Mouse (Mus musculus) frontal cortex, adult (tissue): ENCODE data around the gene Stpg2.
"Not testable (repeated sequence)": the region's sequence is repeated elsewhere in the genome, so short reads cannot be mapped to it uniquely, and the experiment has no call there.

Source experiments
- ATAC-seq: cut with Nextera tagmentation; 2 replicates; pipeline ENCODE4 v1.9.2; 2017; ENCODE audit warnings: mild to moderate bottlenecking, moderate library complexity, mixed read lengths; ENCODE audit not compliant: low TSS enrichment

The Stpg2 gene

DNA sequence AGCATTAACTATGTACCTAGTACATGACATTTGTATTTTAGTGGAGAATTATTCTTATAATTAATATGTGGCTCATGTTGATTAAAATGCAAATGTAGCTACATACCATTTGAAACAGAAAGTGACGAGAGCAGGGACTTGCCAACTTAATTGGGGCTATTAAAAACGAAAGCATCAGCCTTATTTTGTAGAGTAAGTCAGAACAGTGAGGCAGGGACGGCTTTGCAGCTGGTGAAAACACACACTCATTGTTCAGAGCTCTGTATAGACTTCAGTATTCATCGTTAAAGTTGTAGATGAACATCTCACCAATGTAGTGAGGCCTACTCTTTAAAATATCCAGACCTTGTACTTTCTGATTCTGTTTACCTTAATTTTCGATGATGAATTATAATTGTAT, 213.6 kb downstream of the Stpg2 start:
- no peak for ATAC-seq

GRCm38 (mm10) chr3:139442170-139442569, 236.7 kb downstream of the Stpg2 start:
- no peak for ATAC-seq

DNA sequence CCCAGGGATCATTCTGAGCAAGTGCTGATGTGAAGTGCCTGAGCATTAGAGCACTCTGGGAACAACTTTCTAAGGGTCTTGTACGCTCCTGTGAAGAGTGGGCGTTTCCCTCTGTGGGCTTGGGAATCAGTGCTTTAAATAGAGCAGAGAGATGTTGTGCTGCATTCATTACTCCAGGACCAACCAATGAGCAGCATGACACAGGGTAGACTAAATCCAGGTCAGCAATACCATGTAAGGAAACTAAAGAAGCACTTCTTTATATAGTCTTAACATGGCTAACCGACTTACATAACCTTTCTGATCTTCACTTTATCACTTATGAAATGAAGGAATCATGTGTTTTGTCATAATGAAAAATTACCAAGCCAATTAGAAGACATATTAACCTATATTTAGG, 290.4 kb downstream of the Stpg2 start:
- ATAC-seq: peak; percentile 85

DNA sequence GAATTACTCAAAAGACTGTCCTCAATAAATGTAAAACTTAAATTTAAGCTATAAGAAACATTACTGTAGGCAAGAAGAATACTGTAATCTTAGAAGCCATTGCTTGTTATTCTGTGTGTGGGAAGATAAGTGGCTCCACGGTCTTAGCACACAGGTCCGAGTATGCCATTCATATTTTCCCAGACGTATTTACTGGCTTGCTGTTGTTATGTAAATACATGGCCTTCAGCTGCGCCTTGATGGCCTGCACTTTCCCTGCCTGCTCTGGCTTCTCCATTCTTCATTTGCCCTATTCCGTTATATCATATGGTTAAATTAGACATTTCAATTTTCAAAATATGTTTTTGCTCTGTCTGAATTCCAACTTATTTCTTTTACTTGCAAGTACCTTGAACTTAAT, 296.7 kb downstream of the Stpg2 start:
- no peak for ATAC-seq

- ATAC-seq: peak; percentile 95
Observed at GRCm38 (mm10) chr3:139509275-139509985, 303.9 kb downstream of the Stpg2 start.

DNA sequence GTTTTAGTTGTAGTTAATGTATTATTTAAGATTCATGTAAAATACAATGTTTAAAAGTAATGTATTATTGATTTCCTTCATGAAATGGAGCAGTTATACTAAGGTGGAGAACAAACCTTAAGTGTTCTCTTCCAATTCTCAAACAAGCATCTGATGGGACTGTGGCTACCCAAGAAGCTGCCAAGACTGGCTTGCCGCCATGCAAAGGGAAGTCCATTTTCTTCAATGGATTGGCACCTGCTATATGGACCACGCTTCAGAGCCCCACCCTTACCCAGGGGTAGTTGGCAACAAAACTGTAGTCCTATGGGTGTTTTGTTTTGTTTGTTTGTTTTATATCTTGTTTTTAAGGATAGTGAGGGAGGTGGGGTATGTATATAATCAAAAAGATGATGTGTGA, 373.0 kb downstream of the Stpg2 start:
- no peak for ATAC-seq

DNA sequence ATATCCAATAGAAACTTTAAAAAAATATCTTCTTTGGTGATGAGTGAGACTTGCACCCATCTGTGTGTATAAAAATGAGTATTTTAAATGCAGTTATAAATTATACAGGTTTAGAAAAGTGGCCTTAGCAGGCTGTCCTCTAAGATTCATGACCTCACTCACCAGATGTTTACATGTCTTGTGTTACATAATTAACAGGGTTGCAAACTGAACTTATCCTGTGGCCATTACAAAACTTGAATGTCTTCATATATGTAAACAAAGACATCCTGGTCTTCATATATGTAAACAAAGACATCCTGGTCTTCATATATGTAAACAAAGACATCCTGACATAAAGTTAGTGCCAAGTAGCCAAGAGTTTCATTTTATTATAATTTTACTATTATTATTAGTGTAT, 375.8 kb downstream of the Stpg2 start:
- ATAC-seq: no peak

DNA sequence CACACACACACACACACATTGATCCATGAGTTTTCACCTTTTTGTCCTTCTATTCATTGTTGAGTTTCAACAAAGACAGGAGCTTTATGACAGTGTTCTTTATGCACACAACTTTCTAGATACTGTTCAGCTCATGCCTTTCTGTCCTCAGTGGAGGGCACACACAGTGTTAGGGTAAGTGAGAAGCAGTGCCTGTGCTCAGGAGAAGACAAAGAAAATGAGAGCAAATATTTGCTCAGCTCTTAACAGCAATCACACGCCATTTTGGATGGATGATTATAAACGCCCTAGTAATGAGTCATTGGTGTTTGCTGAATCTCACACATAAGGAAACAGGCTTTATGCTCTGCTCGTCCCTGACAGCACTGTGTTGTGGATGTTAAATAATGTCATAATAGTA, 394.0 kb downstream of the Stpg2 start:
- ATAC-seq: no peak

- ATAC-seq: not testable (repeated sequence)
Observed at GRCm38 (mm10) chr3:139608267-139608666, 402.8 kb downstream of the Stpg2 start.

DNA sequence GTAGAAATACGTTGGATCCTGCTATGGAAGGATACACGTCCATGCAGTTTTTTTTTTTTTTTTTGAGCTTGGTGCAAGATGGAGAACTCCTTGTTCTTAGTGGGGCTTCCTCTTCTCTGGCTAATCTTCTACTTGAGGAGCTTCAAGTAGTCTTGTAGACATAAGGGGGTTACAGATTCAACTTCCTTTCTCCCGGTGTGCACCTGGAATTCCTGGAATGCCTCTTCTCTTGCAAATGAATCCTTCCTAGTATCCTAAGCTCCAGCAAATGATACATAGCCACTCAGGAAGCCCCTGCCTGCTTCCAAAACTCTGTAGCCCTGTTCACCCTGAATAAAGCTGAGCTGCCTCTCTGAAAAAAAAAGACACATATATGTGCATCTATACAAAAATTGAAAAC, 409.1 kb downstream of the Stpg2 start:
- no peak for ATAC-seq

DNA sequence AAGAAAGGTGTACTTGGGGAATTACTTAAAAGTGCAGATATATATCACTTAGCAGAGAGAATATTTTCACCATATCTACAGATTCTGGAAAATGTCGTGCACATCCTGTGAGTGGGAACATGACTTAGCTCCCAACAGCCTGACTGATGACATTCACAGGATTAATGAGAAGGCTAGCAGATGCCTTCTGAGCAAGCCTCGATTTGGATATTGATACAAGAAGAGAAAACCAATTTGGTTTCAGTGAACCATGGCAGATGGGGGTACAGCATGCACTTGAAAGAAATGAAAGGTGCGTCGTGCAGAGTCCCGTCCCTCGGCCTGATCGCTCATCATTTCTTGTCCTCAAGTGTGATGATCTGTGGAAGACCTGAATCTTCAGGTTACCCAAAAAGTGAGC, 410.3 kb downstream of the Stpg2 start:
- no peak for ATAC-seq

DNA sequence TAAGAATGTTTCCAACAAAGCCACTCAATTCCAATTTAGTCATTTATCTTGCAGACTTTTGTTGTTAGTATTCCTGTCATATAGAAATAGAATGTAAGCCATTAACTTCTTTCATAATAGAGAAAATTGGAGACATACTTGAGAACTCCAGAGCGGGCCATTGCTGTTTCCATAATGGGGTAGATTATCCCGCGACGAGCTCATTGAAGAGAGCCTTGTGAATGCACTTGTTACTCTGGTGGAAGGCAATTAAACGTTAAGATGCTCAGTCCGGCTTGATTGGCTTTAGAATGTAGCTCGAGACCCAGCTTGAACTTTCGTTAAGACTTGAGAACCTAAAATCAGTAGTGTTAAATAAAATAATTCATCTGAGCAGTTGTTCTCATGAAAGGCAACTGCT, 432.4 kb downstream of the Stpg2 start:
- peak; percentile 13; the same call in 1 of the 2 replicates for ATAC-seq

DNA sequence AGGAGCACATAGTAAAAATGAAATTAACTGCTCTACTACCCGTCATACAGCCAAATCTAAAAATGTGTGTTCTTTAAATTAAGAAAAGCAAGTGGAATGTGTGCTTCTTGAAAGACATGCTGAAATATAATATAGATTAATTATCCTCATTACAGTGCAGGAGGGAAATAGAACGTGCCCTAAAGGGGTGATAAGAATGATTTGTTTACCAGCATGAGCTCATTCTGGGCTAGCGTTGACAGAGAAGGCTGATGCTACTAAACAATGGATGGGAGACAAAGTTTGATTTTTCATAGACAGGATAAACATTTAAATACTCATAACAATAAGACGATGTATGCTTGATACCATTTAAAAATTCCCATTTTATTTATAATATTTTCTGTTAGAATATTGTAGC, 446.0 kb downstream of the Stpg2 start:
- no peak for ATAC-seq

DNA sequence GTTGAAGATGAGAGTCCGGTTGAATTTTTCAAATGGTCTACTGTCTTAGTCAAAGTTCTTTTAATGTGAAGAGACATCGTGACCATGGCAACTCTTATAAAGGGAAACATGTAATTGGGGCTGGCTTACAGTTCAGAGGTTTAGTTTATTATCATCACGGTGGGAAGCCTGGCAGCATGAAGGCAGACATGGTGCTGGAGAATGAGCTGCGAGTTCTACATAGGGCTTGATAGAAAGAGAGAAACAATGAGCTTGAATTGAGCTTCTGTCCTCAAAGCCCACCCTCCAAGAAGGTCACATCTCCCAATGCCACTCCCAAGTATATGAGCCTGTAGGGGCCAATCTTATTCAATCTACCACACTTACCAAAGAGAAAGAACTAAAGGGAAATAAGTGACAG, 453.9 kb downstream of the Stpg2 start:
- no peak for ATAC-seq

DNA sequence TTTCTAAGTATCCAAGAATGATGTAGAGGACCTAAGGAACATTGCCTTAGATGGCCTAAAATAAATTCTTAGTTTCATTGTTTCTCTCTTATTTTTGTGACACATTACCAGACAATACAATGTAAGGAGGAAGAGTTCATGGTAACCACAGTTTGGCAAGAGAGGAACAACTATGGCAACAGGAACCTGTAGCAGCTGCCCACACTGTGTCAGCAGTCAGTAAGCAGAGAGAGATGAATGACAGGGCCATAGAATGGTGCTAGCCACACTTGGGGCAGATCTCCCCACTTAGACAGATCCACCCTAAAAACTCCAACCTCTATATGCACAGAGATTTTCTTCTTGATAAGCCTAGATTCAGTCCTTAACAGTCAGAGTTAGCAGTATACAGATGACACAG, 456.7 kb downstream of the Stpg2 start:
- no peak for ATAC-seq

DNA sequence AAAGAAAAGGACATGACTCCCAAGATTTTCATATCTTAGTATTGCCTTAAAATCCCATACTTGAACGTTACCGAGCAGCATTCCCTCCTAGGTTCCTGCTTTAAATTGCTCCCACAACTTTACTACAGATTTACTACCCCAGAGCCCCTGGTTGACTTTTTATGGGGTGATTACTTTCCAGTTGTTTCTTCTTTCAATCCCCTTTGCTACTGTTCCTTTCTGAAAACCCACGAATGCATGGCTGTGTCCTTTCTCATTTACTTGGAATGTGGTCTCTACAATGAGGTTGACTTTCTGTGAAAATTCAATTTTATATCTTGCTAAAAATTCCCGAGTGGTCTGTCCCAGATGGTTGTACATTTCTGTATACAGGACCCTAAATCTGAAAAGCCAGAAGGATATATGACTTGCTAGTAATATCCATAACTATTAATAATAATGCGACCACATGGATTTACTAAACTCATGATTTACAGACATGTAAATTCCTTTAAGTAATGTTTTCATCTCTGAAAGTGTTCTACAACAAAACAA, 458.3 kb downstream of the Stpg2 start:
- ATAC-seq: no peak

DNA sequence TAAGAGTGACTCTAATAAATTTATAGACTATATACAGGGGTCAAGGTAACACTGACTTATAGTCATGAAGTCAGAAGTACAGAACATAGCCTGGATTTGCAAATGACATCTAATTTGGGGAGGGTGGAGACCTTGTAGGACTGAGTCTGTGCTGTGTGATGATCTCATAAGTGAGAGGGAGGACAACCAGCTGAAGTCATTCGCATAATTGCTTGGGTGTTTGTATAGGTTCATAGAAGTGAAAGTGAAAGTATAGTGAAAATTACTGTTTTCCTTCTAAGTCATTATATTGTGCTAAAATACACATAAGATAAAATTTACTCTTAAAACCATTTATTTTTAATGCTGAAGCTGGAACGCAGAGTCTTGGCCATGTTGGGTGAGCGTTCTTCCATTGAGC, 459.6 kb downstream of the Stpg2 start:
- no peak for ATAC-seq

GRCm38 (mm10) chr3:139676192-139676591, 470.7 kb downstream of the Stpg2 start:
- ATAC-seq: no peak

DNA sequence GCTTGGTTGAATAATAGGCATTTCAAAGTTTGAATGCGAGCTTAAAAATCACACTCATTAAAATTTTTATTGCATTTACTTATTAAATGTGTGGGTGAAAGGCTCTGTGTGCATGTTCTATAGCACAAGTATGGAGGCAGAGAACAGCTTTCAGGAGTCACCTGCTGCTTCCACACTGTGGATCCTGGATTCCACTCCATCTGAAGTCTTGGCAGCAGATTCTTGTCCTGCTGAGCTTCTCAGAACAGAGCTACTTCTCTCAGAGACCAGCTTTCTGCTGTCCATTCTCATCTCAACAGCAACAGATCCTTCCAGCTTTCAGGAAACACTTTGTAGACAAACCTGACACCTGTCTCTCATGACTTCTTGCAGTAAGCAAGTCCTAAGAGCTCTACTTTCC, 471.2 kb downstream of the Stpg2 start:
- no peak for ATAC-seq

DNA sequence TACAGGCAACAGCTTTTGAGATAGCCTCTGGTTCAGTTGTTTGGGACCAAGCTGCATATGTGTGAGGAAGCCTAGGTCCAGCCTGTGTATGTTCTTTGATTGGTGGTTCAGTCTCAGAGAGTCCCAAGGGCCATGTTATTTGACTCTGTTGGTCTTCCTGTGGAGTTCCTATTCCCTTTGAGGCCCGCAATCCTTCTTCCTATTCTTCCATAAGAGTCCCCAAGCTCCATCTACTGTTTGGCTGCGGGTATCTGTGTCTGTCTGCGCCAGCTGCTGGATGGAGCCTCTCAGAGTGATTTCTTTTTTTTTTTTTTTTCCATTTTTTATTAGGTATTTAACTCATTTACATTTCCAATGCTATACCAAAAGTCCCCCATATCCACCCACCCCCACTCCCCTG, 498.7 kb downstream of the Stpg2 start:
- not testable (repeated sequence) for ATAC-seq

- ATAC-seq: not testable (repeated sequence)
Observed at GRCm38 (mm10) chr3:139707396-139707795, 501.9 kb downstream of the Stpg2 start.

DNA sequence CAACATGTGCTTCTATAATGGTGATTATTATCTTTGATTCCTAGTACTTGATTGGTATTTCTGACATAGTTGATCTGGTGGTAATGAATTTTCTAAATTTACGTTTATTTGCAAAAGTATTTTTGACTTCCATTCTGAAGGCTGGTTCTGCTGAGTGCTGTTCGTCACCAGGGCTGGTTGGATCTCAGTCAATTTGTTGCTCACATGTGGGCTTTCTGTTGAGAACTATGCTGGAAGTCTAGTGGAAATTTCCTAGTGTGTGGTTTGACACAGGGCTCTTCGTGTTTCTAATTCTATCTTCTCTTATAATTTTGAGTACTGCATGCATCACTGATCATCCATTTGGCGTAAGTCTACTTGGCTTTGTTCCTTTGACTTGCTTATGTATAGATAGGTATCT, 504.3 kb downstream of the Stpg2 start:
- ATAC-seq: peak; percentile 70

GRCm38 (mm10) chr3:139728751-139729150, 523.3 kb downstream of the Stpg2 start:
- ATAC-seq: no peak

DNA sequence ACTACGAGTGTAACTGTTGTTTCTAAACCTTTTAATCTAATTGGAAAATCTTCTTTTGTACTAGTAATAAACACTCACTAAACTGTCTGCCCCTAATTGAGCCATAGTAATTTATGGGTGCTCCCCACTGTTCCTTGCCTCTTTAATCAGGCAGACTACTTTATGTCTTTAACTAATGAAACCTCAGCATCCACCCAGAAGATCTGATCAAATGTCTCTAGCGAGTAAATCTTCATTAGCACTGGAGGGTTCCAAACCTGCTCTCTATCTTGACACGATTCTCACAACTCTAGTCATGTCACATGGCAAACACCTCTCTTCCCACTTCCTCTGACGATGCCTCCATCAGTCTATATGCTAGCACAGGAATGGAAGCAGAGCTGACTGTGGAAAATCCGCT, 523.8 kb downstream of the Stpg2 start:
- ATAC-seq: no peak
